Mouse (Mus musculus) lung, embryonic 16.5 days (tissue): ENCODE results near the gene E330017A01Rik. TPM values are rescaled to one million over a fixed set of nuclear protein-coding genes. Genes with fewer than 3 reads are reported as not detected.
"Not testable (repeated sequence)": the region's sequence is repeated elsewhere in the genome, so short reads cannot be mapped to it uniquely, and the experiment has no call there.

Experiments used
- ATAC-seq: fragments of 200-750 bp; cut with Nextera tagmentation; 2 replicates; pipeline ENCODE4 v1.8.0; 2017; ENCODE audit warnings: low read depth, mild to moderate bottlenecking, moderate library complexity
- H3K27ac ChIP-seq: fragments of 300-500 bp; sonication (generic); 2 replicates; pipeline ENCODE4 v1.5.1; 2014; ENCODE audit warnings: mild to moderate bottlenecking, control low read depth, low read length
- H3K27me3 ChIP-seq: fragments of 300-500 bp; sonication (generic); 2 replicates; pipeline ENCODE4 v1.6.1; 2014; ENCODE audit warnings: low read depth, low read length, mixed read lengths; ENCODE audit not compliant: control insufficient read depth, insufficient read depth
- H3K36me3 ChIP-seq: fragments of 300-500 bp; sonication (generic); 2 replicates; pipeline ENCODE4 v1.6.1; 2014; ENCODE audit warnings: low read length; ENCODE audit not compliant: control insufficient read depth, insufficient read depth
- H3K4me1 ChIP-seq: fragments of 300-500 bp; sonication (generic); replicated peaks from 2 replicates; pipeline ENCODE4 v1.6.1; 2014; ENCODE audit warnings: low read length, mixed read lengths; ENCODE audit not compliant: control insufficient read depth, insufficient read depth
- H3K4me2 ChIP-seq: fragments of 300-500 bp; sonication (generic); 2 replicates; pipeline ENCODE4 v1.6.1; 2014; ENCODE audit warnings: low read depth, low read length, control low read depth
- H3K4me3 ChIP-seq: fragments of 300-500 bp; sonication (generic); 2 replicates; pipeline ENCODE4 v1.5.1; 2014; ENCODE audit warnings: mild to moderate bottlenecking, low read length, control low read depth
- H3K9ac ChIP-seq: fragments of 300-500 bp; sonication (generic); 2 replicates; pipeline ENCODE4 v1.6.1; 2014; ENCODE audit warnings: low read length, control low read depth
- H3K9me3 ChIP-seq: fragments of 300-500 bp; sonication (generic); 2 replicates; pipeline ENCODE4 v1.6.1; 2016; ENCODE audit warnings: low read length; ENCODE audit not compliant: control insufficient read depth
- WGBS: fragments of 180-500 bp; shearing (Covaris S2); extraction: QIAGEN DNeasy Blood & Tissue Kit; methylation state at CpG from one replicate; pipeline ENCODE4 v1.1.7; 2014; 5-methylcytosine and 5-hydroxymethylcytosine counted together
- polyA plus RNA-seq: library from polyadenylated mRNA; unstranded; fragments of >200 nt; fragmentation: Nextera tagmentation; extraction: Ambion mirVana; gene quantifications from 2 replicates; pipeline ENCODE4 v1.2.1, GENCODE M21; 2015

Gene E330017A01Rik
- polyA plus RNA-seq, 1 experiment from 2014 or later: not detected

GRCm38 (mm10) chr16:58666681-58667080 is 28.1 kb upstream of the E330017A01Rik start:
- not testable (repeated sequence) for H3K36me3 ChIP-seq, H3K4me2 ChIP-seq
- WGBS: 74% methylated on average over 3 of the region's 3 CpGs

GRCm38 (mm10) chr16:58665137-58665536 is 26.6 kb upstream of the E330017A01Rik start:
- not testable (repeated sequence) for H3K27me3 ChIP-seq

More at GRCm38 (mm10) chr16:58666681-58667080, 28.1 kb upstream of the E330017A01Rik start:
- H3K9ac ChIP-seq, H3K9me3 ChIP-seq, ATAC-seq, H3K4me3 ChIP-seq, H3K27me3 ChIP-seq, H3K4me1 ChIP-seq, H3K27ac ChIP-seq: not testable (repeated sequence)

GRCm38 (mm10) chr16:58663816-58664215 is 25.3 kb upstream of the E330017A01Rik start:
- 77% methylated on average over 2 of the region's 2 CpGs for WGBS
- H3K27me3 ChIP-seq: no peaks in the 10 kb centered on the region
- no peaks in the 10 kb centered on the region for H3K4me1 ChIP-seq
- no peak for ATAC-seq
- no peaks in the 10 kb centered on the region for H3K36me3 ChIP-seq
- H3K9ac ChIP-seq: no peak overlapping the region
- H3K9me3 ChIP-seq: no peaks in the 10 kb centered on the region
- no peak overlapping the region for H3K4me2 ChIP-seq
- H3K27ac ChIP-seq: no peak overlapping the region
- H3K4me3 ChIP-seq: no peak overlapping the region

More at GRCm38 (mm10) chr16:58665137-58665536, 26.6 kb upstream of the E330017A01Rik start:
- H3K4me2 ChIP-seq, H3K9ac ChIP-seq, H3K4me3 ChIP-seq, H3K36me3 ChIP-seq, ATAC-seq, H3K27ac ChIP-seq, H3K9me3 ChIP-seq, H3K4me1 ChIP-seq: not testable (repeated sequence)

- Histone ChIP-seq H3K36me3 (no peaks in the 10 kb centered on the region), H3K4me1 (no peaks in the 10 kb centered on the region), H3K27me3 (no peaks in the 10 kb centered on the region), H3K9me3 (no peaks in the 10 kb centered on the region), H3K27ac (no peak overlapping the region), H3K9ac (no peak overlapping the region), H3K4me2 (no peak overlapping the region), H3K4me3 (no peak overlapping the region)
- no peak for ATAC-seq
- WGBS: 44% methylated on average over 5 of the region's 5 CpGs
Measured at GRCm38 (mm10) chr16:58663021-58663420, 24.5 kb upstream of the E330017A01Rik start.

GRCm38 (mm10) chr16:58662287-58662791 is 23.8 kb upstream of the E330017A01Rik start:
- ATAC-seq: no peak
- no peaks in the 10 kb centered on the region for H3K4me1 ChIP-seq
- H3K36me3 ChIP-seq: no peaks in the 10 kb centered on the region
- no peaks in the 10 kb centered on the region for H3K27me3 ChIP-seq
- H3K9me3 ChIP-seq: no peaks in the 10 kb centered on the region
- no peak overlapping the region for H3K9ac ChIP-seq
- no peak overlapping the region for H3K4me2 ChIP-seq
- H3K4me3 ChIP-seq: no peak overlapping the region
- no peak overlapping the region for H3K27ac ChIP-seq

GRCm38 (mm10) chr16:58661826-58662225 is 23.3 kb upstream of the E330017A01Rik start:
- no peaks in the 10 kb centered on the region for H3K27me3 ChIP-seq
- WGBS: 58% methylated on average over 5 of the region's 5 CpGs
- no peaks in the 10 kb centered on the region for H3K4me1 ChIP-seq
- ATAC-seq: no peak
- no peak overlapping the region for H3K9ac ChIP-seq
- no peak overlapping the region for H3K4me2 ChIP-seq
- no peak overlapping the region for H3K27ac ChIP-seq
- H3K36me3 ChIP-seq: no peaks in the 10 kb centered on the region
- no peak overlapping the region for H3K4me3 ChIP-seq
- H3K9me3 ChIP-seq: no peaks in the 10 kb centered on the region

GRCm38 (mm10) chr16:58658668-58659067 is 20.1 kb upstream of the E330017A01Rik start:
- H3K4me1 ChIP-seq: no peaks in the 10 kb centered on the region
- no peak overlapping the region for H3K9ac ChIP-seq
- no peak overlapping the region for H3K4me3 ChIP-seq
- H3K27ac ChIP-seq: no peak overlapping the region
- no peak for ATAC-seq
- no peaks in the 10 kb centered on the region for H3K36me3 ChIP-seq
- no peaks in the 10 kb centered on the region for H3K9me3 ChIP-seq
- H3K4me2 ChIP-seq: no peak overlapping the region
- WGBS: 90% methylated on average over 6 of the region's 6 CpGs
- H3K27me3 ChIP-seq: no peaks in the 10 kb centered on the region

GRCm38 (mm10) chr16:58656526-58656925 is 18.0 kb upstream of the E330017A01Rik start:
- WGBS: 73% methylated on average over 4 of the region's 4 CpGs
- no peaks in the 10 kb centered on the region for H3K36me3 ChIP-seq

GRCm38 (mm10) chr16:58655751-58656150 is 17.2 kb upstream of the E330017A01Rik start:
- no peak for ATAC-seq
- Histone ChIP-seq H3K9ac (no peak overlapping the region), H3K36me3 (no peaks in the 10 kb centered on the region), H3K4me2 (no peak overlapping the region), H3K4me1 (no peaks in the 10 kb centered on the region), H3K27ac (no peak overlapping the region), H3K27me3 (no peaks in the 10 kb centered on the region), H3K4me3 (no peak overlapping the region), H3K9me3 (no peaks in the 10 kb centered on the region)

More at GRCm38 (mm10) chr16:58656526-58656925, 18.0 kb upstream of the E330017A01Rik start:
- H3K4me3 ChIP-seq: no peak overlapping the region
- no peaks in the 10 kb centered on the region for H3K4me1 ChIP-seq
- no peak for ATAC-seq
- no peak overlapping the region for H3K27ac ChIP-seq
- no peaks in the 10 kb centered on the region for H3K27me3 ChIP-seq
- no peaks in the 10 kb centered on the region for H3K9me3 ChIP-seq
- H3K9ac ChIP-seq: no peak overlapping the region
- H3K4me2 ChIP-seq: no peak overlapping the region

- Histone ChIP-seq H3K4me2 (no peak overlapping the region), H3K4me3 (no peak overlapping the region), H3K36me3 (no peaks in the 10 kb centered on the region), H3K4me1 (no peaks in the 10 kb centered on the region), H3K27me3 (no peaks in the 10 kb centered on the region), H3K9ac (no peak overlapping the region), H3K27ac (no peak overlapping the region), H3K9me3 (no peaks in the 10 kb centered on the region)
- no peak for ATAC-seq
- WGBS: 84% methylated on average over 10 of the region's 10 CpGs
Measured at GRCm38 (mm10) chr16:58649979-58650378, 11.4 kb upstream of the E330017A01Rik start.
